Comparison of ENCODE assay signal across 14 mouse cellular contexts in the genomic region with DNA sequence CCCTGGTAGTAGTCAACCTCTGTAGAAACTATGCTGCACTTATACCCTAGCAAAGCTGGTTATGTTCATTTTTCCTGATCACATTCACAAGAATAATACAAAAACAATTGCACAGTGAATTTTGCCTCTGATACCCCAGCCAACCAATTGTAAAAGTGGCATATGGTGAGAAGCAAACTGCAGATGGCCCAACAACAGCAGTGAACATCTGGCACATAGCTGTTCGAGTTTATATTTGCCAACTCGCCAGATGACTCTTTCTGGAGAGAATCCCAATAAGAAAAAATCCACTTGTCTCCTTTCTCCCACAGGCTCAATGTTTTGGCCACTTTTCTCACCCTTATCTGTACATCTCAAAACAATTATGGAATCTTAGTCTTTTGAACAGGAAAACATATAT.
A peak's percentile ranks its signal among the peaks of the same experiment; 100 is the strongest.
DNase-seq lines count a peak whose midpoint lies in the region; ATAC-seq lines count a peak whose summit lies in the region.
"Had no signal": no experiment of that assay in that cellular context is flagged by ENCODE, and none has a peak within 500 bp of the region (broad histone marks: within the 10 kb centered on the region; RNA-seq: fewer than 3 reads in every experiment).

No protein-coding gene starts in this region.

- peak; percentile 75 for DNase-seq in forebrain, embryonic 14.5 days (ENCODE audit: low spot score)
- no peak for DNase-seq in forebrain, embryonic 10.5 days (ENCODE audit: extremely low spot score, low spot score)
- DNase-seq in retina, adult 2 months (ENCODE audit: low read depth, low spot score), result peak; percentile 9
- DNase-seq in retina, postnatal 1 day, result no peak
- DNase-seq in layer of hippocampus, adult 18-20 months (ENCODE audit: low spot score in 2 of 2), result peak; percentile 50 to 78
- peak; percentile 5 for DNase-seq in retina, embryonic 14.5 days (ENCODE audit: low spot score)
- no peak for DNase-seq in natural killer cell, adult 2 months (ENCODE audit: low spot score in 2 of 2)
- DNase-seq: adrenal gland, postnatal 14 days; cerebellum, postnatal 25 days; thymus, postnatal 36 days had no signal

- no peak overlapping the region for H3K4me2 ChIP-seq in forebrain, embryonic 14.5 days (ENCODE audit: low read length)
- H3K4me2 ChIP-seq in intestine, embryonic 15.5 days (replicated peaks), result no peak overlapping the region
- H3K4me2 ChIP-seq: limb, embryonic 12.5 days; lung, embryonic 15.5 days; neural tube, embryonic 12.5 days had no signal

- H3K9ac ChIP-seq in forebrain, embryonic 14.5 days (ENCODE audit: low read length), result no peak overlapping the region
- no peak overlapping the region for H3K9ac ChIP-seq in intestine, embryonic 15.5 days
- H3K9ac ChIP-seq: limb, embryonic 12.5 days; lung, embryonic 15.5 days; neural tube, embryonic 12.5 days had no signal

- no peaks in the 10 kb centered on the region for H3K27me3 ChIP-seq in forebrain, embryonic 14.5 days (replicated peaks; ENCODE audit: control insufficient read depth, insufficient read depth, low read length)
- no peaks in the 10 kb centered on the region for H3K27me3 ChIP-seq in forebrain, embryonic 10.5 days (ENCODE audit: poor library complexity, severe bottlenecking)
- no peaks in the 10 kb centered on the region for H3K27me3 ChIP-seq in intestine, embryonic 15.5 days (replicated peaks)
- H3K27me3 ChIP-seq: limb, embryonic 12.5 days; lung, embryonic 15.5 days; neural tube, embryonic 12.5 days had no signal

- 55% methylated on average over 2 of the region's 2 CpGs for WGBS in forebrain, embryonic 14.5 days
- 85% methylated on average over 2 of the region's 2 CpGs for WGBS in forebrain, embryonic 10.5 days
- 59% methylated on average over 2 of the region's 2 CpGs for WGBS in intestine, embryonic 15.5 days

- ATAC-seq in forebrain, embryonic 14.5 days, result peak; percentile 79
- ATAC-seq in intestine, embryonic 15.5 days, result no peak

- H3K9me3 ChIP-seq in forebrain, embryonic 14.5 days (replicated peaks; ENCODE audit: control insufficient read depth, low read length), result no peaks in the 10 kb centered on the region
- no peaks in the 10 kb centered on the region for H3K9me3 ChIP-seq in forebrain, embryonic 10.5 days
- H3K9me3 ChIP-seq in intestine, embryonic 15.5 days, result no peaks in the 10 kb centered on the region
- H3K9me3 ChIP-seq: limb, embryonic 12.5 days; lung, embryonic 15.5 days; neural tube, embryonic 12.5 days had no signal

- no peaks in the 10 kb centered on the region for H3K4me1 ChIP-seq in forebrain, embryonic 14.5 days (ENCODE audit: control insufficient read depth, insufficient read depth, low read length)
- H3K4me1 ChIP-seq in forebrain, embryonic 10.5 days, result no peaks in the 10 kb centered on the region
- H3K4me1 ChIP-seq in intestine, embryonic 15.5 days (replicated peaks), result no peaks in the 10 kb centered on the region
- H3K4me1 ChIP-seq: limb, embryonic 12.5 days; lung, embryonic 15.5 days; neural tube, embryonic 12.5 days had no signal

- H3K27ac ChIP-seq in forebrain, embryonic 14.5 days (ENCODE audit: low read depth, low read length), result no peak overlapping the region
- H3K27ac ChIP-seq in forebrain, embryonic 10.5 days, result no peak overlapping the region
- H3K27ac ChIP-seq in intestine, embryonic 15.5 days, result no peak overlapping the region
- H3K27ac ChIP-seq: limb, embryonic 12.5 days; lung, embryonic 15.5 days; neural tube, embryonic 12.5 days had no signal

- no peak overlapping the region for H3K4me3 ChIP-seq in forebrain, embryonic 14.5 days (ENCODE audit: low read depth, low read length)
- no peak overlapping the region for H3K4me3 ChIP-seq in forebrain, embryonic 10.5 days
- H3K4me3 ChIP-seq in intestine, embryonic 15.5 days (replicated peaks), result no peak overlapping the region
- H3K4me3 ChIP-seq: limb, embryonic 12.5 days; lung, embryonic 15.5 days; neural tube, embryonic 12.5 days had no signal

- no peaks in the 10 kb centered on the region for H3K36me3 ChIP-seq in forebrain, embryonic 14.5 days (ENCODE audit: control insufficient read depth, insufficient read depth, low read length)
- no peaks in the 10 kb centered on the region for H3K36me3 ChIP-seq in forebrain, embryonic 10.5 days (replicated peaks)
- no peaks in the 10 kb centered on the region for H3K36me3 ChIP-seq in intestine, embryonic 15.5 days
- H3K36me3 ChIP-seq: limb, embryonic 12.5 days; lung, embryonic 15.5 days; neural tube, embryonic 12.5 days had no signal

Comparison
In these comparisons a context has a peak if more than half of its experiments do, and no peak if none do; other contexts are left out.
1. DNase-seq: peak in forebrain, embryonic 14.5 days (single experiment), retina, adult 2 months (single experiment), layer of hippocampus, adult 18-20 months (2 of 2) and retina, embryonic 14.5 days (single experiment); none in forebrain, embryonic 10.5 days (single experiment), retina, postnatal 1 day (single experiment) and natural killer cell, adult 2 months (0 of 2).